Mouse (Mus musculus) cerebellum, adult 11 months (tissue): ENCODE results near the gene Gal3st1.
A peak's percentile ranks its signal among the peaks of the same experiment; 100 is the strongest.
"Not testable (repeated sequence)": the region's sequence is repeated elsewhere in the genome, so short reads cannot be mapped to it uniquely, and the experiment has no call there.

ENCODE experiments used
- DNase-seq: peaks from one replicate; pipeline ENCODE4 v3.0.0; 2022

Gene Gal3st1

GRCm38 (mm10) chr11:3983291-3983862 is at the start of gene Gal3st1:
Gal3st1 (plus strand) TSS chr11:3983636.
- DNase-seq, result peak; percentile 6

- no peak for DNase-seq
These were observed 49.6 kb upstream of the Gal3st1 start for GRCm38 (mm10) chr11:3933756-3934285.

- no peak for DNase-seq
These were observed 48.3 kb upstream of the Gal3st1 start for GRCm38 (mm10) chr11:3935135-3935534.

- DNase-seq, result no peak
These were observed 47.1 kb upstream of the Gal3st1 start for GRCm38 (mm10) chr11:3936318-3936717.

GRCm38 (mm10) chr11:3937321-3937874 is 46.0 kb upstream of the Gal3st1 start:
- no peak for DNase-seq

GRCm38 (mm10) chr11:3941371-3941770 is 42.1 kb upstream of the Gal3st1 start:
- no peak for DNase-seq

GRCm38 (mm10) chr11:3946386-3946785 is 37.0 kb upstream of the Gal3st1 start:
- no peak for DNase-seq

- DNase-seq, result not testable (repeated sequence)
These were observed 28.6 kb upstream of the Gal3st1 start for GRCm38 (mm10) chr11:3954876-3955275.

GRCm38 (mm10) chr11:3955371-3955770 is 28.1 kb upstream of the Gal3st1 start:
- not testable (repeated sequence) for DNase-seq

GRCm38 (mm10) chr11:3960901-3961300 is 22.5 kb upstream of the Gal3st1 start:
- no peak for DNase-seq

GRCm38 (mm10) chr11:3961761-3962160 is 21.7 kb upstream of the Gal3st1 start:
- no peak for DNase-seq

- no peak for DNase-seq
These were observed 20.3 kb upstream of the Gal3st1 start for GRCm38 (mm10) chr11:3963155-3963554.

GRCm38 (mm10) chr11:3963610-3964415 is 19.6 kb upstream of the Gal3st1 start, which contains the start of gene Pes1:
Pes1 (plus strand) TSS chr11:3963975.
- DNase-seq, result peak; percentile 78

- DNase-seq, result no peak
These were observed 18.8 kb upstream of the Gal3st1 start for GRCm38 (mm10) chr11:3964416-3965172.

GRCm38 (mm10) chr11:3969837-3970236 is 13.6 kb upstream of the Gal3st1 start:
- no peak for DNase-seq

GRCm38 (mm10) chr11:3970361-3970760 is 13.1 kb upstream of the Gal3st1 start:
- no peak for DNase-seq

- DNase-seq, result no peak
These were observed 10.4 kb upstream of the Gal3st1 start for GRCm38 (mm10) chr11:3973081-3973480.

- DNase-seq, result no peak
These were observed 9.1 kb upstream of the Gal3st1 start for GRCm38 (mm10) chr11:3974311-3974710.

GRCm38 (mm10) chr11:3976678-3977077 is 6.8 kb upstream of the Gal3st1 start, which contains the start of gene 4930556J24Rik:
4930556J24Rik (minus strand) TSS chr11:3976778.
- DNase-seq, result no peak

GRCm38 (mm10) chr11:3978421-3978820 is 5.0 kb upstream of the Gal3st1 start:
- DNase-seq, result no peak

GRCm38 (mm10) chr11:3981536-3981935 is 1.9 kb upstream of the Gal3st1 start:
- DNase-seq, result no peak

GRCm38 (mm10) chr11:3982275-3983209 is 894 bp upstream of the Gal3st1 start:
- no peak for DNase-seq
